Mouse (Mus musculus) liver, adult 2 months (tissue): ENCODE measurements around the gene Txn2. TPM values are rescaled to one million over a fixed set of nuclear protein-coding genes. Genes with fewer than 3 reads are reported as not detected.

Experiments
- DNase-seq: peaks from one replicate; pipeline ENCODE4 v3.0.0-alpha.2; 2011; ENCODE audit warnings: low read depth, low spot score; ENCODE audit errors: extremely low read depth
- H3K27ac ChIP-seq: fragments of 200-500 bp; replicated peaks from 2 replicates; pipeline ENCODE4 v1.5.1; 2012; ENCODE audit warnings: low read depth, mild to moderate bottlenecking, control low read depth, inconsistent platforms, low read length; ENCODE audit not compliant: insufficient read depth
- H3K27me3 ChIP-seq: fragments of 200-500 bp; 2 replicates; pipeline ENCODE4 v1.6.1; 2012; ENCODE audit warnings: mild to moderate bottlenecking, moderate library complexity, low read length, inconsistent platforms; ENCODE audit not compliant: control insufficient read depth, insufficient read depth
- H3K36me3 ChIP-seq: fragments of 200-500 bp; 2 replicates; pipeline ENCODE4 v1.6.1; 2012; ENCODE audit warnings: low read length, inconsistent platforms; ENCODE audit not compliant: control insufficient read depth, insufficient read depth
- H3K4me1 ChIP-seq: fragments of 200-500 bp; 2 replicates; pipeline ENCODE4 v1.6.1; 2011; ENCODE audit warnings: low read length; ENCODE audit not compliant: control insufficient read depth, insufficient read depth
- H3K4me3 ChIP-seq: fragments of 200-500 bp; 2 replicates; pipeline ENCODE4 v1.5.1; 2011; ENCODE audit warnings: low read depth, mild to moderate bottlenecking, control low read depth, low read length, moderate library complexity; ENCODE audit not compliant: insufficient read depth
- H3K79me2 ChIP-seq: fragments of 200-500 bp; 2 replicates; pipeline ENCODE4 v1.6.1; 2012; ENCODE audit warnings: inconsistent platforms, mild to moderate bottlenecking, low read length, moderate library complexity; ENCODE audit not compliant: control insufficient read depth, insufficient read depth
- H3K9ac ChIP-seq: fragments of 200-500 bp; 2 replicates; pipeline ENCODE4 v1.6.1; 2012; ENCODE audit warnings: low read depth, mild to moderate bottlenecking, control low read depth, inconsistent platforms, low read length
- CTCF ChIP-seq: fragments of 200-500 bp; IDR thresholded peaks from 2 replicates; pipeline ENCODE4 v1.5.1; 2011; ENCODE audit warnings: low read depth, low read length, control low read depth
- POLR2A ChIP-seq: fragments of 200-500 bp; IDR thresholded peaks from 2 replicates; pipeline ENCODE4 v1.6.1; 2011; ENCODE audit warnings: low read length, control low read depth; ENCODE audit not compliant: insufficient read depth; ENCODE audit errors: extremely low read depth
- WGBS: fragments of 180-500 bp; shearing (Covaris S2); methylation state at CpG from one replicate; pipeline ENCODE4 v1.1.7; 2018; 5-methylcytosine and 5-hydroxymethylcytosine counted together
- polyA plus RNA-seq: library from polyadenylated mRNA; depleted of rRNA; stranded (reverse); fragments of >200 nt; gene quantifications from 2 replicates; pipeline ENCODE4 v1.2.3, GENCODE M21; 2012
- total RNA-seq: library from RNA; depleted of rRNA; stranded (reverse); fragments of >200 nt; gene quantifications from 2 replicates; pipeline ENCODE4 v1.2.3, GENCODE M21; 2014

The Txn2 gene
- total and polyA plus RNA-seq, 2 experiments: 85.3 to 448 TPM

- WGBS: 97% methylated on average over 2 of the region's 2 CpGs
- Histone ChIP-seq H3K36me3 (peaks cover 17% of the 10 kb centered on the region; the same call in 1 of the 2 replicates), H3K4me3 (no peak overlapping the region), H3K9ac (no peak overlapping the region), H3K4me1 (peaks cover 40% of the 10 kb centered on the region), H3K27ac (no peak overlapping the region), H3K27me3 (no peaks in the 10 kb centered on the region), H3K79me2 (peaks cover 36% of the 10 kb centered on the region)
- no peak for TF ChIP-seq POLR2A
- no peak for TF ChIP-seq CTCF
- no peak for DNase-seq
These were observed 3.6 kb downstream of the Txn2 start for GRCm38 (mm10) chr15:77925195-77925594.

GRCm38 (mm10) chr15:77923267-77924035 lies 5.4 kb downstream of the Txn2 start:
- 42% methylated on average over 9 of the region's 9 CpGs for WGBS
- peaks cover 18% of the 10 kb centered on the region; the same call in 1 of the 2 replicates for H3K36me3 ChIP-seq

GRCm38 (mm10) chr15:77922710-77923109 lies 6.1 kb downstream of the Txn2 start:
- H3K27me3 ChIP-seq: no peaks in the 10 kb centered on the region
- H3K4me3 ChIP-seq: no peak overlapping the region
- peak; percentile 100 for DNase-seq
- no peak for TF ChIP-seq CTCF
- 0 out of 2 replicates have a peak, but pooled peaks have one; percentile 23 for TF ChIP-seq POLR2A
- peak overlapping the region; percentile 61 for H3K9ac ChIP-seq
- peaks cover 21% of the 10 kb centered on the region; the same call in 1 of the 2 replicates for H3K36me3 ChIP-seq
- peak overlapping the region; percentile 84 for H3K27ac ChIP-seq
- H3K79me2 ChIP-seq: peaks cover 30% of the 10 kb centered on the region
- H3K4me1 ChIP-seq: peaks cover 37% of the 10 kb centered on the region
- 12% methylated on average over 9 of the region's 9 CpGs for WGBS

More at GRCm38 (mm10) chr15:77923267-77924035, 5.4 kb downstream of the Txn2 start:
- Histone ChIP-seq H3K27me3 (no peaks in the 10 kb centered on the region), H3K4me1 (peaks cover 40% of the 10 kb centered on the region), H3K27ac (peak overlapping the region; percentile 83), H3K9ac (0 out of 2 replicates have a peak overlapping the region, but pooled peaks have one; percentile 6), H3K4me3 (no peak overlapping the region), H3K79me2 (peaks cover 37% of the 10 kb centered on the region)
- TF ChIP-seq CTCF (no peak), POLR2A (no peak)
- DNase-seq: no peak

GRCm38 (mm10) chr15:77921636-77922035 lies 7.2 kb downstream of the Txn2 start:
- Histone ChIP-seq H3K4me1 (peaks cover 32% of the 10 kb centered on the region), H3K4me3 (no peak overlapping the region), H3K79me2 (peaks cover 21% of the 10 kb centered on the region; the same call in 1 of the 2 replicates), H3K9ac (no peak overlapping the region), H3K27ac (peak overlapping the region; percentile 84), H3K36me3 (peaks cover 15% of the 10 kb centered on the region; the same call in 1 of the 2 replicates), H3K27me3 (no peaks in the 10 kb centered on the region)
- no peak for DNase-seq
- no peak for TF ChIP-seq CTCF
- no peak for TF ChIP-seq POLR2A
- 78% methylated on average over 6 of the region's 6 CpGs for WGBS

GRCm38 (mm10) chr15:77920511-77921462 lies 8.0 kb downstream of the Txn2 start:
- TF ChIP-seq CTCF (peak; percentile 21), POLR2A (no peak)
- no peak overlapping the region for H3K9ac ChIP-seq
- H3K4me3 ChIP-seq: no peak overlapping the region
- H3K79me2 ChIP-seq: peaks cover 19% of the 10 kb centered on the region; the same call in 1 of the 2 replicates
- 61% methylated on average over 10 of the region's 10 CpGs for WGBS
- peak overlapping the region; percentile 15; the same call in 1 of the 2 replicates for H3K27ac ChIP-seq
- DNase-seq: no peak
- no peaks in the 10 kb centered on the region for H3K27me3 ChIP-seq
- peaks cover 32% of the 10 kb centered on the region for H3K4me1 ChIP-seq
- peaks cover 15% of the 10 kb centered on the region; the same call in 1 of the 2 replicates for H3K36me3 ChIP-seq
